Mouse (Mus musculus): Measurements from ENCODE around the gene Rundc1.
"Not testable (repeated sequence)": the region's sequence is repeated elsewhere in the genome, so short reads cannot be mapped to it uniquely, and the experiment has no call there.

The Rundc1 gene

GRCm38 (mm10) chr11:101424925-101425813 lies at the start of gene Rundc1, which contains the start of gene Ptges3l:
TSS of gene Rundc1 (plus strand) at chr11:101425085.
TSS of gene Ptges3l (minus strand) at chr11:101425333.
- DNase-seq (ENCODE audit: low spot score): peak; percentile 98

- DNase-seq (ENCODE audit: low spot score): not testable (repeated sequence)
These were observed 46.7 kb upstream of the Rundc1 start for GRCm38 (mm10) chr11:101378196-101378595.

GRCm38 (mm10) chr11:101378926-101379325 lies 46.0 kb upstream of the Rundc1 start:
- DNase-seq (ENCODE audit: low spot score): no peak

- no peak for DNase-seq (ENCODE audit: low spot score)
These were observed 43.1 kb upstream of the Rundc1 start for GRCm38 (mm10) chr11:101381817-101382216.

GRCm38 (mm10) chr11:101395110-101395509 lies 29.8 kb upstream of the Rundc1 start:
- DNase-seq (ENCODE audit: low spot score): peak; percentile 75

- no peak for DNase-seq (ENCODE audit: low spot score)
These were observed 9.6 kb upstream of the Rundc1 start for GRCm38 (mm10) chr11:101415306-101415705.

GRCm38 (mm10) chr11:101416433-101417100 lies 8.3 kb upstream of the Rundc1 start:
- no peak for DNase-seq (ENCODE audit: low spot score)

GRCm38 (mm10) chr11:101417101-101417855 lies 7.6 kb upstream of the Rundc1 start, which contains the start of gene Aarsd1:
TSS of gene Aarsd1 (minus strand) at chr11:101417615.
- peak; percentile 85 for DNase-seq (ENCODE audit: low spot score)

- DNase-seq (ENCODE audit: low spot score): no peak
These were observed 5.9 kb upstream of the Rundc1 start for GRCm38 (mm10) chr11:101418991-101419390.

- no peak for DNase-seq (ENCODE audit: low spot score)
These were observed 5.3 kb upstream of the Rundc1 start for GRCm38 (mm10) chr11:101419610-101420009.

GRCm38 (mm10) chr11:101420148-101420547 lies 4.7 kb upstream of the Rundc1 start:
- no peak for DNase-seq (ENCODE audit: low spot score)

GRCm38 (mm10) chr11:101424105-101424851 lies 607 bp upstream of the Rundc1 start, which contains the start of gene Gm27029:
TSS of gene Gm27029 (minus strand) at chr11:101424796.
- DNase-seq (ENCODE audit: low spot score): no peak

GRCm38 (mm10) chr11:101426165-101426564 lies 1.3 kb downstream of the Rundc1 start:
- no peak for DNase-seq (ENCODE audit: low spot score)

- no peak for DNase-seq (ENCODE audit: low spot score)
These were observed 6.4 kb downstream of the Rundc1 start for GRCm38 (mm10) chr11:101431327-101431726.

GRCm38 (mm10) chr11:101433396-101433795 lies 8.5 kb downstream of the Rundc1 start:
- DNase-seq (ENCODE audit: low spot score): no peak

- DNase-seq (ENCODE audit: low spot score): no peak
These were observed 10.9 kb downstream of the Rundc1 start for GRCm38 (mm10) chr11:101435831-101436230.

- DNase-seq (ENCODE audit: low spot score): no peak
These were observed 12.0 kb downstream of the Rundc1 start for GRCm38 (mm10) chr11:101436916-101437315.

- not testable (repeated sequence) for DNase-seq (ENCODE audit: low spot score)
These were observed 13.1 kb downstream of the Rundc1 start for GRCm38 (mm10) chr11:101438006-101438405.

GRCm38 (mm10) chr11:101441450-101442126 lies 16.7 kb downstream of the Rundc1 start:
- DNase-seq (ENCODE audit: low spot score): not testable (repeated sequence)

- peak; percentile 99 for DNase-seq (ENCODE audit: low spot score)
These were observed 17.3 kb downstream of the Rundc1 start, which contains the start of gene Rpl27 for GRCm38 (mm10) chr11:101442127-101442693. TSS of gene Rpl27 (plus strand) at chr11:101442298.

Data from lung, postnatal 25 days (tissue).